Mouse (Mus musculus) liver, embryonic 14.5 days (tissue): ENCODE results near the gene Vwf.

Experiments used
- CTCF ChIP-seq: IDR thresholded peaks from 2 replicates; pipeline ENCODE4 v1.5.1; 2016; ENCODE audit warnings: antibody characterized with exemption, low read depth, control low read depth
- EP300 ChIP-seq: IDR thresholded peaks from 2 replicates; pipeline ENCODE4 v1.6.1; 2016; ENCODE audit warnings: antibody characterized with exemption, low read depth

- TF ChIP-seq CTCF (no peak), EP300 (no peak)
Measured at GRCm38 (mm10) chr6:125539423-125539822, 7.2 kb upstream of the Vwf start.
